ENCODE assay signal across 13 mouse cellular contexts in the genomic region with DNA sequence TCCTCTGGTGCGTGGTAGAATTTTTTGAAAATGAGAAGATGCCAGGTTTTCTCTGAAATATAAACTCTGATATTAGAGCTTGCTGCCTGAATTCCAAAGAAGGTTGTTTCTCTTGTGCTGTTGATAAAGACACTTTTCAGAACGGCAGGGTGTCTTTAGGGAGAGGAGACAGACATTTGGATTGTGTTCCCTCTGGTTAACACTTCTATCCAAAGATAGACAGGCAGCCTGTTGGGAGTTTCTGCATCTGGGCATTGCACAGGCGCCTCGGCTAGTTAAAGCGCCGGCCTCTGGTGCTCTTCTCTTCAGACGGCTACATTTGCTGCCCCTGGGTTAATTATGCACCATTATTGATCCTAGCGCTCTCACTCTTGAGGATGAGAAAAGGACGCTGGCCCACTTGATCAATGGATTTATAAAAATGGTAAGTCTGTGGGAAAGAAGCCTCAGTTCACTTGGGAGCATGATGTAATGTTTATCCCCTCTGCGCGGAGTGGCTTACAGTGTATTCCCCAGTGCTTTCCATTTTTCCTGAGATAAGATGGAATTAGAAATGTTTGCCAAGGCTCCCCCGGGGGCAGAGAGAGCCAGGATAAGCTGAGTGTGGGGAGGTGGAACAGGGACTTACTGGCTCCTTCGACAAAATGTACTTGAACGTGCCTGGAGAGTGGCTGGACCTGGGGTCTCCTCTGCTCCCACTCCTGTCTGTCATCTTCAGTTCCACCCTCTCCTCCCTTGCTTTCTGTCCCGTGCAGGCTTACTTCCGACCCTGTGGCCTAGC. TPM values are rescaled to one million over a fixed set of nuclear protein-coding genes. Genes with fewer than 3 reads are reported as not detected.
DNase-seq lines count a peak whose midpoint lies in the region; ATAC-seq and TF ChIP-seq lines count a peak whose summit lies in the region.
"Had no signal": no experiment of that assay in that cellular context is flagged by ENCODE, and none has a peak within 500 bp of the region (broad histone marks: within the 10 kb centered on the region; RNA-seq: fewer than 3 reads in every experiment).

No protein-coding gene starts in this region.

- no peak overlapping the region for H3K4me2 ChIP-seq in hindbrain, embryonic 16.5 days (ENCODE audit: low read length)
- H3K4me2 ChIP-seq in stomach, embryonic 14.5 days (replicated peaks; ENCODE audit: low read depth, low read length) = no peak overlapping the region
- no peak overlapping the region for H3K4me2 ChIP-seq in stomach, postnatal 0 days (replicated peaks; ENCODE audit: low read depth)
- no peak overlapping the region for H3K4me2 ChIP-seq in stomach, embryonic 15.5 days
- H3K4me2 ChIP-seq: embryonic facial prominence, embryonic 12.5 days had no signal

- no peak overlapping the region for H3K4me3 ChIP-seq in hindbrain, embryonic 10.5 days
- no peak overlapping the region for H3K4me3 ChIP-seq in hindbrain, embryonic 16.5 days (ENCODE audit: low read length)
- no peak overlapping the region for H3K4me3 ChIP-seq in stomach, embryonic 14.5 days (ENCODE audit: low read depth, low read length)
- H3K4me3 ChIP-seq in stomach, postnatal 0 days (ENCODE audit: low read depth, low read length) = no peak overlapping the region
- H3K4me3 ChIP-seq in stomach, embryonic 15.5 days (replicated peaks) = no peak overlapping the region
- H3K4me3 ChIP-seq: embryonic facial prominence, embryonic 12.5 days had no signal

- no peak for TF ChIP-seq CTCF in stomach, postnatal 0 days (IDR thresholded peaks at IDR 0.05; ENCODE audit: low read depth)

- 75% methylated on average over 16 of the region's 16 CpGs for WGBS in hindbrain, embryonic 10.5 days
- 58% methylated on average over 16 of the region's 16 CpGs for WGBS in hindbrain, embryonic 16.5 days
- WGBS in stomach, embryonic 14.5 days = 58% methylated on average over 16 of the region's 16 CpGs
- 48% methylated on average over 16 of the region's 16 CpGs for WGBS in stomach, postnatal 0 days
- WGBS in stomach, embryonic 15.5 days = 54% methylated on average over 16 of the region's 16 CpGs

- H3K36me3 ChIP-seq in hindbrain, embryonic 10.5 days = peaks cover 41% of the 10 kb centered on the region
- H3K36me3 ChIP-seq in hindbrain, embryonic 16.5 days (ENCODE audit: control insufficient read depth, insufficient read depth, low read length) = peaks cover 19% of the 10 kb centered on the region
- peaks cover 10% of the 10 kb centered on the region; the same call in 1 of the 2 replicates for H3K36me3 ChIP-seq in stomach, embryonic 14.5 days (ENCODE audit: control insufficient read depth, insufficient read depth, low read length)
- peaks cover 4% of the 10 kb centered on the region; the same call in 1 of the 2 replicates for H3K36me3 ChIP-seq in stomach, postnatal 0 days (ENCODE audit: control insufficient read depth, insufficient read depth, low read length)
- peaks cover 3% of the 10 kb centered on the region; the same call in 1 of the 2 replicates for H3K36me3 ChIP-seq in stomach, embryonic 15.5 days

- ATAC-seq in hindbrain, embryonic 16.5 days = no peak; the same call in 1 of the 2 replicates
- ATAC-seq in stomach, embryonic 14.5 days (ENCODE audit: insufficient number of reproducible peaks, insufficient read depth, low FRiP score, low read depth) = no peak
- no peak for ATAC-seq in stomach, postnatal 0 days (ENCODE audit: low FRiP score, low TSS enrichment)
- no peak for ATAC-seq in stomach, embryonic 15.5 days (ENCODE audit: insufficient read depth, low FRiP score, low read depth)

- H3K4me1 ChIP-seq in hindbrain, embryonic 10.5 days (replicated peaks) = peaks cover 23% of the 10 kb centered on the region
- H3K4me1 ChIP-seq in hindbrain, embryonic 16.5 days (ENCODE audit: control insufficient read depth, insufficient read depth, low read depth, low read length) = no peaks in the 10 kb centered on the region; the same call in 1 of the 2 replicates
- 0 out of 2 replicates have a peak, but pooled peaks cover 8% of the 10 kb centered on the region for H3K4me1 ChIP-seq in stomach, embryonic 14.5 days (ENCODE audit: control insufficient read depth, insufficient read depth, low read length)
- no peaks in the 10 kb centered on the region for H3K4me1 ChIP-seq in stomach, postnatal 0 days (replicated peaks; ENCODE audit: control insufficient read depth, insufficient read depth)
- 0 out of 2 replicates have a peak, but pooled peaks cover 2% of the 10 kb centered on the region for H3K4me1 ChIP-seq in stomach, embryonic 15.5 days
- H3K4me1 ChIP-seq: embryonic facial prominence, embryonic 12.5 days had no signal

- H3K9ac ChIP-seq in hindbrain, embryonic 16.5 days (ENCODE audit: low read depth, low read length) = no peak overlapping the region
- no peak overlapping the region for H3K9ac ChIP-seq in stomach, embryonic 14.5 days (replicated peaks; ENCODE audit: low read depth, low read length)
- H3K9ac ChIP-seq in stomach, postnatal 0 days (ENCODE audit: low read length) = no peak overlapping the region
- no peak overlapping the region for H3K9ac ChIP-seq in stomach, embryonic 15.5 days
- H3K9ac ChIP-seq: embryonic facial prominence, embryonic 12.5 days had no signal

- no peak for TF ChIP-seq EP300 in stomach, postnatal 0 days (optimal IDR thresholded peaks at IDR 0.05)

- no peak for DNase-seq in hindbrain, embryonic 10.5 days (ENCODE audit: low spot score)
- no peak for DNase-seq in stomach, postnatal 0 days (ENCODE audit: low spot score)
- DNase-seq in heart, postnatal 10 days = peak; percentile 52 to 55
- DNase-seq in thymus, postnatal 4 days = no peak
- no peak for DNase-seq in urinary bladder, postnatal 4 days (ENCODE audit: low spot score in 2 of 2)
- DNase-seq: gastrocnemius, postnatal 10 days; right cerebral cortex, postnatal 25 days; thymus, postnatal 14 days had no signal

- no peaks in the 10 kb centered on the region for H3K27me3 ChIP-seq in hindbrain, embryonic 10.5 days (ENCODE audit: insufficient read depth, poor library complexity, severe bottlenecking)
- H3K27me3 ChIP-seq in hindbrain, embryonic 16.5 days (replicated peaks; ENCODE audit: control insufficient read depth, insufficient read depth, low read length) = no peaks in the 10 kb centered on the region
- H3K27me3 ChIP-seq in stomach, embryonic 14.5 days (ENCODE audit: control insufficient read depth, insufficient read depth, low read length) = no peaks in the 10 kb centered on the region
- no peaks in the 10 kb centered on the region for H3K27me3 ChIP-seq in stomach, postnatal 0 days (ENCODE audit: control insufficient read depth, insufficient read depth, low read length)
- no peaks in the 10 kb centered on the region for H3K27me3 ChIP-seq in stomach, embryonic 15.5 days (replicated peaks)
- H3K27me3 ChIP-seq: CH12.LX; embryonic facial prominence, embryonic 12.5 days had no signal

- peak overlapping the region; percentile 56; the same call in 1 of the 2 replicates for H3K27ac ChIP-seq in hindbrain, embryonic 10.5 days
- H3K27ac ChIP-seq in hindbrain, embryonic 16.5 days (ENCODE audit: low read depth, low read length) = no peak overlapping the region
- peak overlapping the region; percentile 39; the same call in 1 of the 2 replicates for H3K27ac ChIP-seq in stomach, embryonic 14.5 days (ENCODE audit: low read length)
- H3K27ac ChIP-seq in stomach, postnatal 0 days (replicated peaks) = no peak overlapping the region
- peak overlapping the region; percentile 28; the same call in 1 of the 2 replicates for H3K27ac ChIP-seq in stomach, embryonic 15.5 days
- H3K27ac ChIP-seq: embryonic facial prominence, embryonic 12.5 days had no signal

- no peaks in the 10 kb centered on the region for H3K9me3 ChIP-seq in hindbrain, embryonic 10.5 days
- no peaks in the 10 kb centered on the region for H3K9me3 ChIP-seq in hindbrain, embryonic 16.5 days (ENCODE audit: control insufficient read depth, low read length)
- H3K9me3 ChIP-seq in stomach, embryonic 14.5 days (ENCODE audit: control insufficient read depth, low read depth, low read length) = no peaks in the 10 kb centered on the region
- H3K9me3 ChIP-seq in stomach, postnatal 0 days (ENCODE audit: control insufficient read depth, low read length) = no peaks in the 10 kb centered on the region
- no peaks in the 10 kb centered on the region for H3K9me3 ChIP-seq in stomach, embryonic 15.5 days
- H3K9me3 ChIP-seq: embryonic facial prominence, embryonic 12.5 days had no signal

- intact Hi-C loops in heart, postnatal 10 days (cut with DNase I) = no loop called here

RNA-seq across cellular contexts. Expression of a gene that starts 48.7 kb away (rescaled TPM):
- 6.7 and 9.6 TPM in 2 replicates for polyA plus RNA-seq in hindbrain, embryonic 10.5 days (2016; fragmentation: Nextera tagmentation; extraction: Ambion mirVana)
- polyA plus RNA-seq in hindbrain, embryonic 16.5 days (2015; fragmentation: Nextera tagmentation; extraction: Ambion mirVana) = 3.8 and 4.5 TPM in 2 replicates
- 2.0 and 3.3 TPM in 2 replicates for polyA plus RNA-seq in stomach, embryonic 14.5 days (2014; fragmentation: Nextera tagmentation; extraction: Ambion mirVana)
- 1.1 and 1.5 TPM in 2 replicates for polyA plus RNA-seq in stomach, postnatal 0 days (2015; fragmentation: Nextera tagmentation; extraction: Ambion mirVana)
- total RNA-seq in heart, postnatal 10 days (2021) = under 1 TPM; 0.45 to 0.74 TPM
- polyA plus RNA-seq in stomach, embryonic 15.5 days (2015; fragmentation: Nextera tagmentation; extraction: Ambion mirVana) = 2.0 and 2.1 TPM in 2 replicates

RNA-seq across cellular contexts. Expression of a gene that starts 49.2 kb away (rescaled TPM):
- 105 and 137 TPM in 2 replicates for polyA plus RNA-seq in hindbrain, embryonic 10.5 days (2016; fragmentation: Nextera tagmentation; extraction: Ambion mirVana)
- 53.2 and 59.1 TPM in 2 replicates for polyA plus RNA-seq in hindbrain, embryonic 16.5 days (2015; fragmentation: Nextera tagmentation; extraction: Ambion mirVana)
- 108 and 112 TPM in 2 replicates for polyA plus RNA-seq in stomach, embryonic 14.5 days (2014; fragmentation: Nextera tagmentation; extraction: Ambion mirVana)
- polyA plus RNA-seq in stomach, postnatal 0 days (2015; fragmentation: Nextera tagmentation; extraction: Ambion mirVana) = 41.7 and 51.4 TPM in 2 replicates
- total RNA-seq in heart, postnatal 10 days (2021) = 10 to 100 TPM; 20.0 to 25.5 TPM
- 88.7 and 91.4 TPM in 2 replicates for polyA plus RNA-seq in stomach, embryonic 15.5 days (2015; fragmentation: Nextera tagmentation; extraction: Ambion mirVana)

Comparison
In these comparisons a context has a peak if more than half of its experiments do, and no peak if none do; other contexts are left out.
1. H3K27ac ChIP-seq: peak in hindbrain, embryonic 10.5 days (single experiment), stomach, embryonic 14.5 days (single experiment) and stomach, embryonic 15.5 days (single experiment); none in hindbrain, embryonic 16.5 days (single experiment) and stomach, postnatal 0 days (single experiment).
2. DNase-seq: peak in heart, postnatal 10 days (2 of 2); none in hindbrain, embryonic 10.5 days (single experiment), stomach, postnatal 0 days (single experiment), thymus, postnatal 4 days (single experiment) and urinary bladder, postnatal 4 days (0 of 2).